Mouse (Mus musculus) C2C12 (cell line): ENCODE results near the gene Olfr449.

ENCODE experiments used
- CTCF ChIP-seq: IDR thresholded peaks from one replicate; pipeline ENCODE4 v1.5.1; 2011; ENCODE audit not compliant: control insufficient read depth, insufficient read depth, insufficient read length
- MAX ChIP-seq: IDR thresholded peaks from one replicate; pipeline ENCODE4 v1.6.1; 2011; ENCODE audit warnings: mild to moderate bottlenecking, control low read depth
- MYOG ChIP-seq: IDR thresholded peaks from one replicate; pipeline ENCODE4 v1.6.1; 2011; ENCODE audit not compliant: control insufficient read depth, insufficient read length; ENCODE audit errors: extremely low read depth
- USF1 ChIP-seq: IDR thresholded peaks from one replicate; pipeline ENCODE4 v1.6.1; 2011; ENCODE audit warnings: low read depth, mild to moderate bottlenecking, control low read depth, moderate library complexity

- no peak for TF ChIP-seq CTCF
- no peak for TF ChIP-seq MAX
- TF ChIP-seq MYOG: no peak
- no peak for TF ChIP-seq USF1
Observed at GRCm38 (mm10) chr6:42794982-42795381, 39.2 kb upstream of the Olfr449 start.
